Mouse (Mus musculus) small intestine, adult 2 months (tissue): ENCODE results near the gene Asb4.

ENCODE experiments used
- CTCF ChIP-seq: fragments of 200-500 bp; IDR thresholded peaks from 2 replicates; pipeline ENCODE4 v1.5.1; 2012; ENCODE audit warnings: low read depth, mild to moderate bottlenecking, control low read depth, inconsistent platforms, low read length, moderate library complexity, mixed read lengths; ENCODE audit not compliant: insufficient replicate concordance, insufficient read length; ENCODE audit errors: extremely low read depth
- POLR2A ChIP-seq: fragments of 200-500 bp; IDR thresholded peaks from 2 replicates; pipeline ENCODE4 v1.6.1; 2012; ENCODE audit warnings: low read depth, mild to moderate bottlenecking, control low read depth, inconsistent platforms, low read length, moderate library complexity

GRCm38 (mm10) chr6:5384178-5384490, 948 bp downstream of the Asb4 start:
- TF ChIP-seq CTCF (no peak), POLR2A (no peak)
